Mouse (Mus musculus) spleen, adult 2 months (tissue): ENCODE data around the gene AA467197. TPM values are rescaled to one million over a fixed set of nuclear protein-coding genes. Genes with fewer than 3 reads are reported as not detected.
A peak's percentile ranks its signal among the peaks of the same experiment; 100 is the strongest.

ENCODE experiments used
- DNase-seq, 2 experiments: peaks; one replicate each; pipeline versions ENCODE4 v3.0.0 to v3.0.0-alpha.2; 2012 to 2021; ENCODE audit warnings: low spot score in 2 of 2, low read depth in 1 of 2
- H3K27ac ChIP-seq: fragments of 200-500 bp; 2 replicates; pipeline ENCODE4 v1.5.1; 2012; ENCODE audit warnings: low read length, inconsistent platforms; ENCODE audit not compliant: insufficient read depth
- H3K27me3 ChIP-seq: fragments of 200-500 bp; 2 replicates; pipeline ENCODE4 v1.6.1; 2012; ENCODE audit warnings: mild to moderate bottlenecking, moderate library complexity, low read length, inconsistent platforms; ENCODE audit not compliant: control insufficient read depth, insufficient read depth
- H3K36me3 ChIP-seq: fragments of 200-500 bp; 2 replicates; pipeline ENCODE4 v1.6.1; 2012; ENCODE audit warnings: mild to moderate bottlenecking, low read length, inconsistent platforms; ENCODE audit not compliant: control insufficient read depth, insufficient read depth
- H3K4me1 ChIP-seq: fragments of 200-500 bp; 2 replicates; pipeline ENCODE4 v1.6.1; 2011; ENCODE audit warnings: inconsistent platforms; ENCODE audit not compliant: control insufficient read depth, insufficient read depth, insufficient read length
- H3K4me3 ChIP-seq: fragments of 200-500 bp; 2 replicates; pipeline ENCODE4 v1.5.1; 2011; ENCODE audit warnings: mild to moderate bottlenecking, inconsistent platforms; ENCODE audit not compliant: insufficient read depth, insufficient read length; ENCODE audit errors: extremely low read depth
- CTCF ChIP-seq: fragments of 200-500 bp; IDR thresholded peaks from 2 replicates; pipeline ENCODE4 v1.5.1; 2011; ENCODE audit warnings: mild to moderate bottlenecking, inconsistent platforms; ENCODE audit not compliant: insufficient read depth, insufficient read length, insufficient replicate concordance; ENCODE audit errors: extremely low read depth
- POLR2A ChIP-seq: fragments of 200-500 bp; IDR thresholded peaks from 2 replicates; pipeline ENCODE4 v1.6.1; 2011; ENCODE audit warnings: low read depth, low read length, inconsistent platforms
- WGBS: fragments of 180-500 bp; shearing (Covaris S2); methylation state at CpG from one replicate; pipeline ENCODE4 v1.1.7; 2018; 5-methylcytosine and 5-hydroxymethylcytosine counted together
- polyA plus RNA-seq: library from polyadenylated mRNA; depleted of rRNA; stranded (reverse); fragments of >200 nt; gene quantifications from 2 replicates; pipeline ENCODE4 v1.2.3, GENCODE M21; 2012

The AA467197 gene
- polyA plus RNA-seq, 1 experiment, result 0.18 TPM

DNA sequence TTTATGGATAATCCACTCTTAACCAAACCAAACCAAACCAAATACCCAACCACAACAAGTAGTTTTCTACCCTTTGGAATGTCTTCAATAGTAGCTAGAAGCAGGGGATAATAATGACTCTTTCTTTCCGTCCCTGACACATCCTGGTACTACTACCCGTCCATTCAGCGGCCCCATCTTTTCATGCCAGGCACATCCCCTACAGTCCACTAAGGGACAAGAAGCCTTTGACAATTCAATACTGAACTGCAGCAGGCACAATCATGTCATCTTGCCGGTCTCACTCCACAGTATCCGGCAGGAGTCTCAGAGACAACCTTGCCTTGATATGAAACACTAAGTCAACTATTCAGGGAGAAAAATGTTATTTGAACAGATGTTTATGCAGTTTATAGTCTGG, 31.0 kb upstream of the AA467197 start:
- Histone ChIP-seq H3K4me1 (no peaks in the 10 kb centered on the region; the same call in 1 of the 2 replicates), H3K27me3 (0 out of 2 replicates have a peak, but pooled peaks cover 1% of the 10 kb centered on the region), H3K27ac (no peak overlapping the region), H3K36me3 (no peaks in the 10 kb centered on the region), H3K4me3 (no peak overlapping the region)
- no peak for DNase-seq
- WGBS, result 91% methylated on average over 5 of the region's 5 CpGs
- TF ChIP-seq POLR2A, result no peak
- TF ChIP-seq CTCF, result no peak

DNA sequence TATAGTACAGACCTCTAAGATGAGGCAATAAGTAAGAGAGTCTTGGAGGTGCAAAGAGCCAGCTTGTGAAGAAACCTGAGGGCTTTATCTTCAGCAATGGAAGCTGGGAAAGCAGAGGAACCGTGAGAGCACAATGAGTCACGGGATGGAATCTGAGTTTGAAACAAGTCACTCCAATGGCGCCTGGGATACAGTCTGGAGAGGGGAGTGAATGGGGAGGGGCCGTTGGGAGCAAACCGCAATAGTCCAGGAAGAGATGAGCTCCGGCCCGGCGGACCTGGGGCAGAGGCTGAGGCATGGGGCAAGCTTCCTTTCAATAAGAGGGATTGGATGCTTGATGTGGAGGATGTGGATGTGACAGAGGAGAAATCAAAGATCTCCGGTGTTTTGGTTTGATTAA, 28.0 kb upstream of the AA467197 start:
- no peaks in the 10 kb centered on the region for H3K36me3 ChIP-seq
- DNase-seq, result no peak
- no peak overlapping the region for H3K4me3 ChIP-seq
- no peak overlapping the region for H3K27ac ChIP-seq
- peaks cover 6% of the 10 kb centered on the region for H3K4me1 ChIP-seq
- 92% methylated on average over 9 of the region's 9 CpGs for WGBS
- H3K27me3 ChIP-seq, result peaks cover 3% of the 10 kb centered on the region; the same call in 1 of the 2 replicates
- TF ChIP-seq POLR2A, result no peak
- TF ChIP-seq CTCF, result no peak

DNA sequence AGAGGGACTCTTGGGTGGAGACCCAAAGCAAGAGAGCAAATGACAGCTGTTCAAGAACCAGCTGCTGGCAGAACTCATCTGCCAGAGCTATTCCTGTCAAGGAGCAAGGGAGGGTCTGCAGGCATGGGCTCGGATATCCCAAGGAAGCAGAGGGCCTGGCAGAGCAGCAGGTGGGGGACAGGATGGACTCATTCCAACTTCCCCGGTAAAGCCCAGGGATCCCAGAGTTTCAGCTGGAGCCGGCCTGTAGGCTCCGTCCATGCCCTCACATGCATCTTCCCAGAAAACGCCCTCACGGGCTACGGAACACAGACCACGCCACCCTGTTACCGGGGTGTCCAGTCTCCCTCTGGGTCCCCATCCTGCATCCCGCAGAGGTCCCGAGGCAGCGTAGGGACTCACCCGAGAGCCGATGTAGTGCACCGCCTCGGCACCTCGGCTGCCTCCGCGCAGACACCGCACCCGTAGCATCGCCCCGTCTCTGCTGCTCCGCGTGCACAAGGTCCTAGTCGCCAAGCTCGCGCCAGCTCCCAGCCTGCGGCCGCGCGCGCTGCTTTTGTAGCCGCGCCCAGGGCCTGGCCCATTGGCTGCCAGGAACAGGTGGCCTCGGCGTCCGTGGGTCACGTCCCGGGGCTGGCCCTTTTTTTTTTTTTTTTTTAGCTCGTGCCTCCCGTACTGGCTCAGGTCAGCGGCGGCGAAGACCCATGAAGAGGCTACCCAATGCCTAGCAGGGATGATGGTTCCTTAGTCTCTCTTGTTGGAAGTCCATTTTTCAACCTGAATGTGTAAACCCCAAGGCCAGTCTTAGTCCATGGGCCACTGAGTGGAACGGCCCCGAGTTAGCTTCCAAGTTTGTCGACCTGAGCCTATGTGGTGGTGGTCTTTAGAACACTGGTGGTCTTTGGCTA, 25.8 kb upstream of the AA467197 start, which contains the start of gene Gatm:
Gene Gatm, minus strand, starts transcription at position 558 of the 908 bp plus-strand sequence.
- peaks cover 3% of the 10 kb centered on the region; the same call in 1 of the 2 replicates for H3K27me3 ChIP-seq
- H3K36me3 ChIP-seq, result no peaks in the 10 kb centered on the region
- peak in 1 of 2 experiments; percentile 7 for DNase-seq
- TF ChIP-seq POLR2A (no peak), CTCF (no peak)
- peaks cover 6% of the 10 kb centered on the region for H3K4me1 ChIP-seq
- WGBS, result 5% methylated on average over 48 of the region's 48 CpGs
- peak within 1 kb of the TSS; percentile 22; the same call in 1 of the 2 replicates for H3K27ac ChIP-seq
- H3K4me3 ChIP-seq, result peak within 1 kb of the TSS; percentile 42

- H3K27me3 ChIP-seq, result peaks cover 4% of the 10 kb centered on the region; the same call in 1 of the 2 replicates
- TF ChIP-seq POLR2A (no peak), CTCF (no peak)
- no peak for DNase-seq
- H3K4me1 ChIP-seq, result peaks cover 6% of the 10 kb centered on the region
- WGBS, result 77% methylated on average over 4 of the region's 4 CpGs
- H3K4me3 ChIP-seq, result no peak overlapping the region
- no peaks in the 10 kb centered on the region for H3K36me3 ChIP-seq
- peak overlapping the region; percentile 22; the same call in 1 of the 2 replicates for H3K27ac ChIP-seq
These were observed 25.2 kb upstream of the AA467197 start for GRCm38 (mm10) chr2:122611654-122611973.

GRCm38 (mm10) chr2:122616237-122616636, 20.5 kb upstream of the AA467197 start:
- TF ChIP-seq CTCF (no peak), POLR2A (no peak)
- DNase-seq, result no peak
- Histone ChIP-seq H3K27ac (no peak overlapping the region), H3K4me1 (peaks cover 3% of the 10 kb centered on the region; the same call in 1 of the 2 replicates), H3K36me3 (no peaks in the 10 kb centered on the region), H3K27me3 (peaks cover 2% of the 10 kb centered on the region; the same call in 1 of the 2 replicates), H3K4me3 (no peak overlapping the region)
- 87% methylated on average over 6 of the region's 6 CpGs for WGBS

GRCm38 (mm10) chr2:122617792-122618191, 19.0 kb upstream of the AA467197 start:
- H3K36me3 ChIP-seq, result no peaks in the 10 kb centered on the region
- no peak overlapping the region for H3K27ac ChIP-seq
- H3K4me1 ChIP-seq, result no peaks in the 10 kb centered on the region
- no peak for DNase-seq
- 0 out of 2 replicates have a peak, but pooled peaks cover 1% of the 10 kb centered on the region for H3K27me3 ChIP-seq
- no peak overlapping the region for H3K4me3 ChIP-seq
- WGBS, result 82% methylated on average over 6 of the region's 6 CpGs
- TF ChIP-seq POLR2A (no peak), CTCF (no peak)

DNA sequence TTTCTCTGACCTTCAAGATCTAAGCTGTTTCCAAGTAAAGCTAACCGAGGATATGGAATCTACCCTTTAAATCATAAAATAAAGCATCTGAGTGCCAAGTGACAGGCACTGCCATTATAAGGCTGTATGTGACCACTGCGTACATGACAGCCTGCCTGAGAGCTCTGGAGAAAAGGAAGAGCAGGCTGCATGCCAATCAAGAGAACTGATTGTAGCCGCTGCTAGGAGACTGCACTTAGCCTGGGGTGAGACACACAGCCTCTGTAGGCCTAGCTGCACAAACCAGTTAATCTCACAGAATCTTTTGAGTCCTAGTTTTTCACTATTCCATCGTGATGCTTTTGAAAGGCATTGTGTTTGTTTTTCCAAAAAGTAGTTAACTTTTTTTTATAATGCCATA, 18.1 kb upstream of the AA467197 start:
- H3K4me3 ChIP-seq, result no peak overlapping the region
- no peaks in the 10 kb centered on the region for H3K4me1 ChIP-seq
- DNase-seq, result no peak
- H3K27me3 ChIP-seq, result 0 out of 2 replicates have a peak, but pooled peaks cover 1% of the 10 kb centered on the region
- H3K36me3 ChIP-seq, result no peaks in the 10 kb centered on the region
- no peak for TF ChIP-seq CTCF
- no peak for TF ChIP-seq POLR2A
- no peak overlapping the region for H3K27ac ChIP-seq
- WGBS, result 82% methylated on average over 4 of the region's 4 CpGs
